In genomic region chr11:5114931-5115581, GRCm38 (mm10) we compare ENCODE assay signal across 9 mouse cellular contexts. TPM values are rescaled to one million over a fixed set of nuclear protein-coding genes. Genes with fewer than 3 reads are reported as not detected.
DNase-seq lines count a peak whose midpoint lies in the region; ATAC-seq and TF ChIP-seq lines count a peak whose summit lies in the region.
"Had no signal": no experiment of that assay in that cellular context is flagged by ENCODE, and none has a peak within 500 bp of the region (broad histone marks: within the 10 kb centered on the region; RNA-seq: fewer than 3 reads in every experiment).

No protein-coding gene starts in this region.

- no peaks in the 10 kb centered on the region for H3K36me3 ChIP-seq in C2C12 (ENCODE audit: control insufficient read depth, insufficient read depth)
- no peaks in the 10 kb centered on the region for H3K36me3 ChIP-seq in embryonic facial prominence, embryonic 15.5 days
- H3K36me3 ChIP-seq in heart, embryonic 11.5 days (ENCODE audit: control insufficient read depth, insufficient read depth, low read length) = no peaks in the 10 kb centered on the region
- H3K36me3 ChIP-seq in kidney, embryonic 14.5 days (ENCODE audit: control insufficient read depth, insufficient read depth, low read length) = no peaks in the 10 kb centered on the region; the same call in 1 of the 2 replicates
- no peaks in the 10 kb centered on the region for H3K36me3 ChIP-seq in splenic B cell, adult 2 months (ENCODE audit: control insufficient read depth, insufficient read depth, low read length, poor library complexity, severe bottlenecking)
- H3K36me3 ChIP-seq: embryonic facial prominence, embryonic 12.5 days had no signal

- no peak overlapping the region for H3K27ac ChIP-seq in embryonic facial prominence, embryonic 15.5 days (replicated peaks)
- H3K27ac ChIP-seq in heart, embryonic 11.5 days (ENCODE audit: low read depth, low read length) = no peak overlapping the region
- H3K27ac ChIP-seq in kidney, embryonic 14.5 days (ENCODE audit: low read depth, low read length) = no peak overlapping the region
- H3K27ac ChIP-seq: embryonic facial prominence, embryonic 12.5 days had no signal

- no peaks in the 10 kb centered on the region for H3K4me1 ChIP-seq in embryonic facial prominence, embryonic 15.5 days
- H3K4me1 ChIP-seq in heart, embryonic 11.5 days (ENCODE audit: control insufficient read depth, insufficient read depth, low read length) = peaks cover 5% of the 10 kb centered on the region
- no peaks in the 10 kb centered on the region for H3K4me1 ChIP-seq in kidney, embryonic 14.5 days (ENCODE audit: control insufficient read depth, insufficient read depth, low read length)
- H3K4me1 ChIP-seq: embryonic facial prominence, embryonic 12.5 days had no signal

- ATAC-seq in embryonic facial prominence, embryonic 15.5 days (ENCODE audit: insufficient number of reproducible peaks, low FRiP score, low TSS enrichment, low read depth) = 0 out of 2 replicates have a peak, but pooled peaks have one; percentile 27
- ATAC-seq in heart, embryonic 11.5 days (replicated peaks; ENCODE audit: insufficient number of reproducible peaks, low FRiP score, low TSS enrichment) = peak; percentile 36; the same call in 1 of the 2 replicates
- ATAC-seq in kidney, embryonic 14.5 days (ENCODE audit: low FRiP score, low TSS enrichment) = peak; percentile 48; the same call in 1 of the 2 replicates
- ATAC-seq in monocyte, adult 5-6 weeks (replicated peaks; ENCODE audit: insufficient number of reproducible peaks, low FRiP score, low TSS enrichment, poor library complexity, severe bottlenecking) = peak; percentile 96

- TF ChIP-seq CTCF in C2C12 (IDR thresholded peaks at IDR 0.05; ENCODE audit: control insufficient read depth, insufficient read depth, insufficient read length) = peak; percentile 100

- H3K4me3 ChIP-seq in C2C12 (ENCODE audit: insufficient read depth, poor library complexity, severe bottlenecking) = no peak overlapping the region
- no peak overlapping the region for H3K4me3 ChIP-seq in embryonic facial prominence, embryonic 15.5 days (replicated peaks)
- no peak overlapping the region for H3K4me3 ChIP-seq in heart, embryonic 11.5 days (ENCODE audit: low read depth, low read length)
- H3K4me3 ChIP-seq in kidney, embryonic 14.5 days (ENCODE audit: low read length) = no peak overlapping the region
- H3K4me3 ChIP-seq: embryonic facial prominence, embryonic 12.5 days had no signal

- no peaks in the 10 kb centered on the region for H3K79me2 ChIP-seq in C2C12 (ENCODE audit: control insufficient read depth, insufficient read depth)

- no peaks in the 10 kb centered on the region for H3K79me3 ChIP-seq in C2C12 (ENCODE audit: low read depth)

- no peaks in the 10 kb centered on the region for H3K9me3 ChIP-seq in embryonic facial prominence, embryonic 15.5 days (replicated peaks)
- H3K9me3 ChIP-seq in heart, embryonic 11.5 days (replicated peaks; ENCODE audit: control insufficient read depth, low read length) = no peaks in the 10 kb centered on the region
- no peaks in the 10 kb centered on the region for H3K9me3 ChIP-seq in kidney, embryonic 14.5 days (ENCODE audit: control insufficient read depth, low read length)
- H3K9me3 ChIP-seq: embryonic facial prominence, embryonic 12.5 days had no signal

- H3K4me2 ChIP-seq in embryonic facial prominence, embryonic 15.5 days (replicated peaks) = no peak overlapping the region
- H3K4me2 ChIP-seq in heart, embryonic 11.5 days = no peak overlapping the region
- no peak overlapping the region for H3K4me2 ChIP-seq in kidney, embryonic 14.5 days (replicated peaks; ENCODE audit: low read depth, low read length)
- H3K4me2 ChIP-seq: embryonic facial prominence, embryonic 12.5 days had no signal

- WGBS in embryonic facial prominence, embryonic 15.5 days = 29% methylated on average over 13 of the region's 13 CpGs
- 26% methylated on average over 13 of the region's 13 CpGs for WGBS in heart, embryonic 11.5 days (ENCODE audit: insufficient replicate concordance)
- 27% methylated on average over 13 of the region's 13 CpGs for WGBS in kidney, embryonic 14.5 days

- peaks cover 7% of the 10 kb centered on the region for H3K27me3 ChIP-seq in C2C12 (ENCODE audit: control insufficient read depth, insufficient read depth, insufficient read length)
- H3K27me3 ChIP-seq in embryonic facial prominence, embryonic 15.5 days = no peaks in the 10 kb centered on the region
- no peaks in the 10 kb centered on the region for H3K27me3 ChIP-seq in heart, embryonic 11.5 days (ENCODE audit: control insufficient read depth, insufficient read depth, low read length)
- no peaks in the 10 kb centered on the region for H3K27me3 ChIP-seq in kidney, embryonic 14.5 days (ENCODE audit: control insufficient read depth, insufficient read depth, low read length)
- H3K27me3 ChIP-seq in splenic B cell, adult 2 months (ENCODE audit: control insufficient read depth, insufficient read depth, low read length, poor library complexity, severe bottlenecking) = no peaks in the 10 kb centered on the region
- H3K27me3 ChIP-seq: embryonic facial prominence, embryonic 12.5 days had no signal

- no peak overlapping the region for H3K9ac ChIP-seq in embryonic facial prominence, embryonic 15.5 days
- H3K9ac ChIP-seq in heart, embryonic 11.5 days (ENCODE audit: low read depth, low read length) = no peak overlapping the region
- no peak overlapping the region for H3K9ac ChIP-seq in kidney, embryonic 14.5 days (ENCODE audit: low read depth, low read length)
- H3K9ac ChIP-seq: embryonic facial prominence, embryonic 12.5 days had no signal

- DNase-seq in adrenal gland, postnatal 4 days (ENCODE audit: low spot score in 2 of 2) = peak; percentile 68 to 82
- peak; percentile 90 for DNase-seq in liver
- DNase-seq in splenic B cell, adult 2 months (ENCODE audit: low read depth, low spot score) = peak; percentile 96

- no peak overlapping the region for H3ac ChIP-seq in C2C12 (ENCODE audit: control insufficient read depth, insufficient read length, low read depth)

TF ChIP-seq in C2C12, 6 proteins besides CTCF, POLR2A, EP300 and RAD21:
- TF ChIP-seq MYOG (IDR thresholded peaks at IDR 0.05; ENCODE audit: control insufficient read depth, extremely low read depth, insufficient read length) (no peak), MAX (IDR thresholded peaks at IDR 0.05) (peak; percentile 43), FOSL1 (IDR thresholded peaks at IDR 0.05; ENCODE audit: insufficient read depth, low read length, poor library complexity, severe bottlenecking) (no peak), USF1 (IDR thresholded peaks at IDR 0.05; ENCODE audit: low read depth) (no peak), CEBPB (IDR thresholded peaks at IDR 0.05; ENCODE audit: low read depth) (no peak)

RNA-seq across cellular contexts. Expression of gene Ewsr1, which starts 16.0 kb away (rescaled TPM):
- polyA plus RNA-seq in C2C12 (2012; fragmentation: generic; extraction: Trizol) = 178 TPM
- 100 to 1,000 TPM; 523 to 585 TPM for total RNA-seq in adrenal gland, postnatal 4 days (2021)
- 691 and 729 TPM in 2 replicates for polyA plus RNA-seq in embryonic facial prominence, embryonic 15.5 days (2015; fragmentation: Nextera tagmentation; extraction: Ambion mirVana)
- polyA plus RNA-seq in heart, embryonic 11.5 days (2014; fragmentation: Nextera tagmentation; extraction: Ambion mirVana) = 255 and 322 TPM in 2 replicates
- polyA plus RNA-seq in kidney, embryonic 14.5 days (2014; fragmentation: Nextera tagmentation; extraction: Ambion mirVana) = 506 and 517 TPM in 2 replicates
- total RNA-seq in monocyte, adult 5-6 weeks (2017) = 492 to 570 TPM (median 517 TPM) in 3 replicates

RNA-seq across cellular contexts. Expression of gene Rhbdd3, which starts 16.3 kb away (rescaled TPM):
- polyA plus RNA-seq in C2C12 (2012; fragmentation: generic; extraction: Trizol) = 12.0 TPM
- 10 to 100 TPM; 29.5 to 34.1 TPM for total RNA-seq in adrenal gland, postnatal 4 days (2021)
- polyA plus RNA-seq in embryonic facial prominence, embryonic 15.5 days (2015; fragmentation: Nextera tagmentation; extraction: Ambion mirVana) = 28.8 and 29.4 TPM in 2 replicates
- polyA plus RNA-seq in heart, embryonic 11.5 days (2014; fragmentation: Nextera tagmentation; extraction: Ambion mirVana) = 23.5 and 25.7 TPM in 2 replicates
- polyA plus RNA-seq in kidney, embryonic 14.5 days (2014; fragmentation: Nextera tagmentation; extraction: Ambion mirVana) = 25.5 and 29.0 TPM in 2 replicates
- 1.6 to 13.7 TPM (median 9.1 TPM) in 3 replicates for total RNA-seq in monocyte, adult 5-6 weeks (2017)

RNA-seq across cellular contexts. Expression of gene Emid1, which starts 37.0 kb away (rescaled TPM):
- 0.02 TPM for polyA plus RNA-seq in C2C12 (2012; fragmentation: generic; extraction: Trizol)
- 10 to 100 TPM; 16.2 to 31.4 TPM for total RNA-seq in adrenal gland, postnatal 4 days (2021)
- polyA plus RNA-seq in embryonic facial prominence, embryonic 15.5 days (2015; fragmentation: Nextera tagmentation; extraction: Ambion mirVana) = 64.0 and 67.1 TPM in 2 replicates
- polyA plus RNA-seq in heart, embryonic 11.5 days (2014; fragmentation: Nextera tagmentation; extraction: Ambion mirVana) = 6.8 and 8.6 TPM in 2 replicates
- 141 and 178 TPM in 2 replicates for polyA plus RNA-seq in kidney, embryonic 14.5 days (2014; fragmentation: Nextera tagmentation; extraction: Ambion mirVana)
- total RNA-seq in monocyte, adult 5-6 weeks (2017) = 7.4 to 24.4 TPM (median 10.2 TPM) in 3 replicates

RNA-seq across cellular contexts. Expression of gene Gas2l1, which starts 49.9 kb away (rescaled TPM):
- polyA plus RNA-seq in C2C12 (2012; fragmentation: generic; extraction: Trizol) = 104 TPM
- 10 to 100 TPM; 39.2 to 39.8 TPM for total RNA-seq in adrenal gland, postnatal 4 days (2021)
- 39.0 and 43.3 TPM in 2 replicates for polyA plus RNA-seq in embryonic facial prominence, embryonic 15.5 days (2015; fragmentation: Nextera tagmentation; extraction: Ambion mirVana)
- polyA plus RNA-seq in heart, embryonic 11.5 days (2014; fragmentation: Nextera tagmentation; extraction: Ambion mirVana) = 23.2 and 26.3 TPM in 2 replicates
- 30.2 and 47.3 TPM in 2 replicates for polyA plus RNA-seq in kidney, embryonic 14.5 days (2014; fragmentation: Nextera tagmentation; extraction: Ambion mirVana)
- 1.2 to 13.9 TPM (median 3.2 TPM) in 3 replicates for total RNA-seq in monocyte, adult 5-6 weeks (2017)

RNA-seq across cellular contexts. Expression of gene Rasl10a, which starts 57.1 kb away (rescaled TPM):
- polyA plus RNA-seq in C2C12 (2012; fragmentation: generic; extraction: Trizol) = 1.0 TPM
- 1 to 10 TPM in 1 of 2 experiments, under 1 TPM in 1; 0.65 to 1.2 TPM for total RNA-seq in adrenal gland, postnatal 4 days (2021)
- 4.1 TPM in 2 replicates for polyA plus RNA-seq in embryonic facial prominence, embryonic 15.5 days (2015; fragmentation: Nextera tagmentation; extraction: Ambion mirVana)
- 0.92 and 1.1 TPM in 2 replicates for polyA plus RNA-seq in heart, embryonic 11.5 days (2014; fragmentation: Nextera tagmentation; extraction: Ambion mirVana)
- polyA plus RNA-seq in kidney, embryonic 14.5 days (2014; fragmentation: Nextera tagmentation; extraction: Ambion mirVana) = 4.1 and 4.6 TPM in 2 replicates
- total RNA-seq in monocyte, adult 5-6 weeks (2017) = 0.58 TPM in 1 of 3 replicates, not detected in the others

Comparison
In these comparisons a context has a peak if more than half of its experiments do, and no peak if none do; other contexts are left out.
1. ATAC-seq: peak in every context shown above with its lines; median percentile 96 in monocyte, adult 5-6 weeks; 48 in kidney, embryonic 14.5 days; 36 in heart, embryonic 11.5 days; 27 in embryonic facial prominence, embryonic 15.5 days.